Mouse (Mus musculus): ENCODE measurements around the gene Amn1.
"Not testable (repeated sequence)": the region's sequence is repeated elsewhere in the genome, so short reads cannot be mapped to it uniquely, and the experiment has no call there.

DNA sequence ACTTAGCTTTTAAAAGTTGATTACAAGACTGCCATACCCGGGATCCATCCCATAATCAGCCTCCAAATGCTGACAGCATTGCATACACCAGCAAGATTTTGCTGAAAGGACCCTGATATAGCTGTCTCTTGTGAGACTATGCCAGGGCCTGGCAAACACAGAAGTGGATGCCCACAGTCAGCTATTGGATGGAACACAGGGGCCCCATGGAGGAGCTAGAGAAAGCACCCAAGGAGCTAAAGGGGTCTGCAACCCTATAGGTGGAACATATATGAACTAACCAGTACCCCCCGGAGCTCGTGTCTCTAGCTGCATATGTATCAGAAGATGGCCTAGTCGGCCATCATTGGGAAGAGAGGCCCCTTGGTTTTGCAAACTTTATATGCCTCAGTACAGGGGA is 18.5 kb downstream of the Amn1 start:
- TF ChIP-seq CTCF, EP300 (IDR thresholded peaks at IDR 0.05): not testable (repeated sequence)

Measured in lung, postnatal 0 days (tissue).